Mouse (Mus musculus): ENCODE data around the gene Rab3a. TPM values are rescaled to one million over a fixed set of nuclear protein-coding genes. Genes with fewer than 3 reads are reported as not detected.

Gene Rab3a
- total RNA-seq, 2 experiments from 2014 or later = 52.4 to 60.4 TPM

- no peak for DNase-seq (ENCODE audit: low spot score in 2 of 2)
Measured at GRCm38 (mm10) chr8:70772890-70773289, 18.4 kb downstream of the Rab3a start.

- no peak for DNase-seq (ENCODE audit: low spot score in 2 of 2)
Measured at GRCm38 (mm10) chr8:70773410-70773809, 18.9 kb downstream of the Rab3a start.

DNA sequence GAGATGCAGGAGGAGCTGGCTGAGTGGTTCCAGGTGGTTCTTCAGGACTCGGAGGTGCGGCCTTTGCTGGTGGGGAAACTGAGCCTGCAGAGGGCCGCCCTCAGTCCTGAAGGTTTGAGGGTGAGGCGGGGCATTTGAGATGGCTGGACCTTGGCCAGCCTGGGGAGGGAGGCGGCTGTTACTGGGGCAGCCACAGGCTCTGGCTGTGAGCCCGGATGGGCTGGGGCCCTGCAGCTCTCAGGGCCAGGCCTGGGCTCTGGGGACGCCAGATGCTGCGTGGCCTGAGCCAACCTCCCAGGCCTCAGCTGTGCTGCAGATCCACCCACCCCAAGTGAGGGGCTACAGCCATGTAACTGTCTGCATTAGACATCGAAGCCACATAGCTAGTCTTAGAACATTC, 19.4 kb downstream of the Rab3a start:
- peak; percentile 60 to 68 for DNase-seq (ENCODE audit: low spot score in 2 of 2)

- DNase-seq (ENCODE audit: low spot score in 2 of 2) = no peak
Measured at GRCm38 (mm10) chr8:70774740-70775139, 20.3 kb downstream of the Rab3a start.

DNA sequence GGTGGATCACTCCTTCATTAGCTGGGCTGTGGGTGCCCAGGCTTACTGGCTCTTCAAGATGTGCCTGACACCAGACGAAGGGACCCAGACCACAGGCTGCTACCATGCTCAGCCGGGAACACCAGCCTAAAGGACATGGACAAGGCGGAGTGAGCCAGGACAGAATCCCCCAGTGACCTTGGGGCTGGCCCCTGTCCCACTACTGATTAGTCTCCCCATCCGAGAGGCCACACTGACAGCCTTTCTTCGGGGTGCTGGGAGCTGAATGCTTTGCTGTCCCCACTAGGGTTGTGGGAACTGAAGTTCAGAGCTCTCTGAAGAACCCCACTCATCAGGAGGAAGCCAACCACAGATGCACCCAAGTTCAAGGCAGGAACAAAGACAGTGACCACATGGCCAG, 20.7 kb downstream of the Rab3a start:
- DNase-seq (ENCODE audit: low spot score in 2 of 2) = no peak

GRCm38 (mm10) chr8:70775851-70776495, 21.5 kb downstream of the Rab3a start:
- no peak for DNase-seq (ENCODE audit: low spot score in 2 of 2)

DNA sequence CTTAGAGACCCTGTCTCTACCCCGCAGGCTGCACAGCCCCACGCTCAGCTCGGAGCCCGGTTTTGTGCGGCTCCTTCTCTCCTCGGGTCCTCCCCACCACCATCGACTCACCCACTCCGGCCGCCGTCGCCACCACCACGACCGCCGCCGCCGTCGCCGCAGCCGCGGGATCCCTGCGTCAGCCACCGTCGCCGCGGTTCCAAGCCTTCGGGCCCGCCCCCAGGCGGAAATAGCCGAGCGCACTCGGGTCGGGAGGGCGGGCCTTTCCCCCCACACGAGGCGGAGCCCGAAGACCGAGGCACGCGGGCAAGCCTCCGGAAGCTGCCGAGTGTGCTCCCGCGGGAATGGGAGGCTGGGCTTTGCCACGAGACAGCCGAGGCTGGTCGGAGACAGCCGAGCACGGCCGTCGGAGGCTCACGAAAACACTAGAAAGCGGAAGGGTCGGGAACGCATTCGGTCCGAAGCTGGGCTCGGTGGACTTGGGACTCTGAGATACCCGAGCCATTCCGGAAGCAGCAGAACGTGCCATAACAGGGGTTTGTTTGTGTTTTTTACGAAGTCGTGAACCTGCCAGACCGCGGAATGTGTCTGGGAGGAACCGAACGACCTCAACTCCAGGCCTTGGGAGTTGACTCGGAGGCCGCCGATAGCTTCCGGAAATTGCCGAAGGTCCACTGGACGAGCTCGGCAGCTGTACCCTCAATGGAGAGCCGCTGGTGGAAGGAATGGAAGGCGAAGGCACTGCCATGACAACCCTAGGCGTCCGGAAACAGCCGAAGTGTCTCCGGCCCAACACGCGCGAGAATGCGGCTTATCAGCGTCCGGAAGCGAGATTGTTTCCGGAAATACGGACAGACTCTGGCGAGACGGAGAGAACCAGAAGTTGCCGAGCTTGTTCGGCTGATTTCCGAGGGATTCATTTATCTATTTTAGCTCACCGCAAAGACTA, 22.3 kb downstream of the Rab3a start, which contains the start of gene Pik3r2:
TSS of gene Pik3r2 (minus strand) at position 218 of the 949 bp plus-strand sequence.
- DNase-seq (ENCODE audit: low spot score in 2 of 2) = peak; percentile 99

DNA sequence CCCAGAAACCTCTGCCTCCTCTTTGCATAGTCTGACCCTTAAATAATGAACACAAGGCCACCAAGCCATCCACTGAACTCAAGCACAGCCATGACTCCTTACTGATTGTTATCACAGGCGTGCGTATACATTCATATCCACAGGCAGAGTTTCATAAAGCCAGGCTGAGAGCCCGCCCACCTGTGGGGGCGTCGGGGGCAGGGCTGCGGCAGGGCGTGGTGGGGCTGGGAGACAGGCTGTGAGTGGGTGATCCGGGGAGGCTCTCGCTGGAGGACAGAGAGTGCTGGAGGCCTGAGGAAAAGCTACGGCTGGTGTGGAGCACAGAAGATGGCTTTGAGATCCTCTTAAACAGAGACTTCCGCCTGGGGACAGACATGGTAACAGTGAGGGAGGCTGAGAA, 25.6 kb downstream of the Rab3a start:
- no peak for DNase-seq (ENCODE audit: low spot score in 2 of 2)

GRCm38 (mm10) chr8:70786291-70787050, 32.0 kb downstream of the Rab3a start:
- DNase-seq (ENCODE audit: low spot score in 2 of 2) = no peak

- no peak for DNase-seq (ENCODE audit: low spot score in 2 of 2)
Measured at GRCm38 (mm10) chr8:70787051-70787445, 32.6 kb downstream of the Rab3a start.

- DNase-seq (ENCODE audit: low spot score in 2 of 2) = no peak
Measured at GRCm38 (mm10) chr8:70787941-70788667, 33.6 kb downstream of the Rab3a start.

GRCm38 (mm10) chr8:70789046-70789445, 34.6 kb downstream of the Rab3a start:
- no peak for DNase-seq (ENCODE audit: low spot score in 2 of 2)

GRCm38 (mm10) chr8:70790846-70791245, 36.4 kb downstream of the Rab3a start:
- no peak for DNase-seq (ENCODE audit: low spot score in 2 of 2)

DNA sequence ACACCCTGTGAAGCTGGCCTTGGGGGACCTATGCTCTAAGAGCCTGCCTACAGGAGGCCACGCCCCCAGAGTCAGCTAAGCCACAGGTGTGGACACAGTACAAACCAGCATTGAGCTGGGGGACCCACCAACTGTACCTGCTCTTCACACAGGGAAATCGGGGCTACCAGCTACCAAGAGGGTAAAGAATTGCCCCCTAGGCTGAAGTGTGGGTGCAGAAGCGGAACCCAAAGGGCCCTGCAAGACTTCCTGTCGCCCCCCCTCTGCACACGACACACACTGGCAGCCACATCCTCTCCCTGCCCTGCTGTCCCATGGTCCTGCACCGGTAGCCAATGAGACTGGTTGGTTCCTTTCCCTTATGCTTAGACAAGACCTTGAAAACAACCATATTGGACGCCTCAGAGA, 36.8 kb downstream of the Rab3a start:
- DNase-seq (ENCODE audit: low spot score in 2 of 2) = no peak

- DNase-seq (ENCODE audit: low spot score in 2 of 2) = peak; percentile 99
Measured at GRCm38 (mm10) chr8:70791975-70792691, 37.7 kb downstream of the Rab3a start.

DNA sequence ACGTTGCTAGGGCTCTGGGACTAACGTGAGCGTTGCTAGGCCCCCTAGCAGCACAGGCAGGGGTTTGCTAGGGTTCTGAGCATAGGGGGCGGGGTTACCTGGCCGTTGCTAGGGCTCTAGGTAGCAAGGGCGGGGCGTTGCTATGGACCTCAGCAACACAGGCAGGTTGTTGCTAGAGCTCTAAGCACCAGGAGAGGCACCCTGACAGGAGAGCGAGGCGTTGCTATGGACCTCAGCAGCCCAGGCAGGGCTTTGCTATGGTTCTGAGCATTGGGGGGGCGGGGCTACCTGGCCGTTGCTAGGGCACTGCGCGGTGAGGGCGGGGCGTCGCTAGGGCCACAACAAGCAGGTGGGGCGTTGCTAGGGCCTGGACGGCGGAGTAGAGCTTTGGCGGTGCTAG, 38.2 kb downstream of the Rab3a start:
- no peak for DNase-seq (ENCODE audit: low spot score in 2 of 2)

GRCm38 (mm10) chr8:70794215-70794614, 39.7 kb downstream of the Rab3a start:
- no peak for DNase-seq (ENCODE audit: low spot score in 2 of 2)

- no peak for DNase-seq (ENCODE audit: low spot score in 2 of 2)
Measured at GRCm38 (mm10) chr8:70795370-70795769, 40.9 kb downstream of the Rab3a start.

DNA sequence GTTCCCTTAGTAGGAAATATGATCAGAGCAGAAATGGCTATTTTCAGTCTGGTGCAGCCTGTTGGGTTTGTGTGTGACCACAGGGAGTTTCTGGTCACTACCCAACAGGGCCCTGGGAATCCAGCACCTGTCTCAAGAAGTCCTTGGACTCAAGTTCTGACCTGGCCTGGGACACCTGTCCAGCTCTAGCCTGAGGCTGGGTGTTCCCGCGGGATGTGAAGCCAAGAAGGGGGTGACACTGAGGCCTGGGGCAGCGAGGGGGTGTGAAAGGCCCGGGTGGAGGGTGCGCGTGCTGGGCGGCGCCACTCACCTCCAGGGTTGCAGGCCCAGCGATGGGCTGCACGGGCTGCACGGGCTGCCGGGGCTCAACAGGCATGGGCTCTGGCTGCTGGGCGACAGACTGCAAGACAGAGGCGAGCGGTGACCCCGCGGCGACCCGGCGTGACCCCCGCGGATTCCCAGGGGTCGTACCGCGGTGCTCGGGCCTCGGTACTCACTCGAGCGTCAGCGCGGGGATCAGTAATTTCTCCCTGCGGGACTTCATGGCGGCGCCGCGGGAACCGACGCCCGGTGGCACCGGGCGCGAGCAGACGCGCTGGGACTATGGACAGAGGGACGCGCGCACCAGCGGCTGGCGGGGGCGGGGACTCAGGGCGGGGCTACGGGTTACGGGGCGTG, 42.1 kb downstream of the Rab3a start:
- DNase-seq (ENCODE audit: low spot score in 2 of 2) = peak in 1 of 2 experiments; percentile 75
